Mouse (Mus musculus) limb, embryonic 11.5 days (tissue): ENCODE data around the gene Slc25a25. TPM values are rescaled to one million over a fixed set of nuclear protein-coding genes. Genes with fewer than 3 reads are reported as not detected.

Experiments used
- ATAC-seq: fragments of 200-750 bp; cut with Nextera tagmentation; 2 replicates; pipeline ENCODE4 v1.8.0; 2017; ENCODE audit warnings: low read depth; ENCODE audit not compliant: insufficient number of reproducible peaks, low FRiP score, low TSS enrichment
- DNase-seq: peaks from one replicate; pipeline ENCODE4 v3.0.0-alpha.2; 2015; ENCODE audit warnings: low spot score
- H3K27ac ChIP-seq: fragments of 300-500 bp; sonication (generic); replicated peaks from 2 replicates; pipeline ENCODE4 v1.5.1; 2014; ENCODE audit warnings: low read depth, mild to moderate bottlenecking, low read length
- H3K27me3 ChIP-seq: fragments of 300-500 bp; sonication (generic); 2 replicates; pipeline ENCODE4 v1.6.1; 2014; ENCODE audit warnings: mild to moderate bottlenecking, low read length, mixed read lengths; ENCODE audit not compliant: control insufficient read depth, insufficient read depth
- H3K36me3 ChIP-seq: fragments of 300-500 bp; sonication (generic); 2 replicates; pipeline ENCODE4 v1.6.1; 2014; ENCODE audit warnings: mild to moderate bottlenecking, low read length, moderate library complexity, mixed read lengths; ENCODE audit not compliant: control insufficient read depth, insufficient read depth
- H3K4me1 ChIP-seq: fragments of 300-500 bp; sonication (generic); 2 replicates; pipeline ENCODE4 v1.6.1; 2014; ENCODE audit warnings: low read length, mixed read lengths; ENCODE audit not compliant: control insufficient read depth, insufficient read depth
- H3K4me2 ChIP-seq: fragments of 300-500 bp; sonication (generic); 2 replicates; pipeline ENCODE4 v1.6.1; 2014; ENCODE audit warnings: low read depth, mild to moderate bottlenecking, moderate library complexity; ENCODE audit not compliant: severe bottlenecking
- H3K4me3 ChIP-seq: fragments of 300-500 bp; sonication (generic); 2 replicates; pipeline ENCODE4 v1.5.1; 2014; ENCODE audit warnings: low read depth, low read length
- H3K9ac ChIP-seq: fragments of 300-500 bp; sonication (generic); 2 replicates; pipeline ENCODE4 v1.6.1; 2014; ENCODE audit warnings: mild to moderate bottlenecking, low read length
- H3K9me3 ChIP-seq: fragments of 300-500 bp; sonication (generic); 2 replicates; pipeline ENCODE4 v1.6.1; 2016; ENCODE audit warnings: low read length; ENCODE audit not compliant: control insufficient read depth
- WGBS: fragments of 180-500 bp; shearing (Covaris S2); extraction: QIAGEN DNeasy Blood & Tissue Kit; methylation state at CpG from one replicate; pipeline ENCODE4 v1.1.7; 2014; 5-methylcytosine and 5-hydroxymethylcytosine counted together
- polyA plus RNA-seq: library from polyadenylated mRNA; unstranded; fragments of >200 nt; fragmentation: Nextera tagmentation; extraction: Ambion mirVana; gene quantifications from 2 replicates; pipeline ENCODE4 v1.2.1, GENCODE M21; 2014

The Slc25a25 gene
- polyA plus RNA-seq, 1 experiment from 2014 or later: 19.2 TPM

DNA sequence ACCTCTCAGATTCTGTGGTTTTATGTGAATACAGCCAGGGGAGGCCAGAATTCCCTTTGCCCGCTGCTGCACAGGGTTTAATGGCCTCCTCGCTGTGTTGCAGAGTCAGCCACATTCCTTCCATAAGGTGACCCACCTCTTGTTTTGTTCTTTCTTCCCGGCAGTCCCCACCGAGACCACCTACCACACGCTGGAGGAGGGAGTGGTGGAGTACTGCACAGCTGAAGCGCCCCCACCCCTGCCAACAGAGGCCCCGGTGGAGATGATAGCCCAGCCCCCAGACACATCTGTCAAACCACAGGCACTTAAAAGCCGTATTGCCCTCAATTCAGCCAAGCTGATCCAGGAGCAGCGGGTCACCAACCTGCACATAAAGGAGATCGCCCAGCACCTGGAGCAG lies 3.4 kb upstream of the Slc25a25 start:
- H3K36me3 ChIP-seq: no peaks in the 10 kb centered on the region
- H3K9ac ChIP-seq: no peak overlapping the region
- no peak overlapping the region for H3K4me2 ChIP-seq
- H3K27me3 ChIP-seq: no peaks in the 10 kb centered on the region
- ATAC-seq (no peak), DNase-seq (no peak)
- no peak overlapping the region for H3K27ac ChIP-seq
- H3K4me1 ChIP-seq: peaks cover 13% of the 10 kb centered on the region; the same call in 1 of the 2 replicates
- no peaks in the 10 kb centered on the region; the same call in 1 of the 2 replicates for H3K9me3 ChIP-seq
- WGBS: 58% methylated on average over 10 of the region's 10 CpGs
- no peak overlapping the region for H3K4me3 ChIP-seq

DNA sequence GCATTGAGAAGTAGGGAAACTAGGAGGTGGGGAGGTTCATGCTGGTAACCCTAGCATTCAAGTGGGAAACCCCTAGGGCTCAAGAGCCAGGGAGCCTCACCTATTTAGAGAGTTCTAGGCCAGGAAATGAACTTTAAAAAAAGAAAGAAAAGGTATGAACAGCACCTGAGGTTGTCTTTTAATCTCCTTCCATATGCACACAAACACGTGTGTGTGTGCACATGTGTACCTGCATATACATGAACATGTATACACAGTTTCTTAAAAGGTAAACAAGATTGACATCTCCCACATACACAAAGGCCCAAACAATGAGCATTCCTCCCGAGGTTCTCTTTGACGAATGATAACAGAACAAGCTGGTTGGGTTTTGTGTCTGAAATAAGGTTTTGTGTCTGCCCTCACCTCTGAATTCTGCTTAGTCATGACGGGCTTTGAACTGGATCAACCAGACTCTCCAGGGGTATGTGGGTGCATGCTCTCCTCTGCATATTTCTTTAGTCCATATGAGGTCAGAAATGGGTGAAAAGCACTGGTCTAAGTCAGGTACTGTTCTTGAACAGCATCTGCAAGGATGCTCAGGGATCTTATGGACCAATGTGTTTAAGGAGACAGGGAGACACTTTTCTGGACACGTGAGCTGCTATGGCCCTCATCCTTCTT lies 2.5 kb upstream of the Slc25a25 start:
- H3K36me3 ChIP-seq: no peaks in the 10 kb centered on the region
- H3K4me3 ChIP-seq: no peak overlapping the region
- no peaks in the 10 kb centered on the region for H3K27me3 ChIP-seq
- H3K9ac ChIP-seq: no peak overlapping the region
- 88% methylated on average over 5 of the region's 5 CpGs for WGBS
- no peaks in the 10 kb centered on the region; the same call in 1 of the 2 replicates for H3K9me3 ChIP-seq
- ATAC-seq: no peak
- no peak for DNase-seq
- H3K4me1 ChIP-seq: peaks cover 13% of the 10 kb centered on the region; the same call in 1 of the 2 replicates
- no peak overlapping the region for H3K27ac ChIP-seq
- H3K4me2 ChIP-seq: no peak overlapping the region

DNA sequence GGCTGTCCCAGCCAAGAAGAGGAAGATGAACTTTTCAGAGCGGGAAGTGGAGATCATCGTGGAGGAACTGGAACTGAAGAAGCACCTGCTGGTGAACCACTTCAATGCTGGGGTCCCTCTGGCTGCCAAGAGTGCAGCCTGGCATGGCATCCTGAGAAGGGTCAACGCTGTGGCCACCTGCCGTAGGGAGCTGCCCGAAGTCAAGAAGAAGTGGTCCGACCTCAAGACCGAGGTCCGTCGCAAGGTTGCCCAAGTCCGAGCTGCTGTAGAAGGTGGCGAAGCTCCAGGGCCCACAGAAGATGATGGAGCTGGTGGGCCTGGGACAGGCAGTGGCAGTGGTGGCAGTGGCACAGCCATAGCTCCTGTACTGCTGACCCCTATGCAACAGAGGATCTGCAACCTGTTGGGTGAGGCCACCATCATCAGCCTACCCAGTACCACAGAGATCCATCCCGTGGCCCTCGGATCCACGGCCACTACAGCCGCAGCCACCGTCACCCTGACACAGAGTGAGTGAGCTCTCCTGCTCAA lies 1.3 kb upstream of the Slc25a25 start:
- H3K4me2 ChIP-seq: peak overlapping the region; percentile 41
- peaks cover 13% of the 10 kb centered on the region; the same call in 1 of the 2 replicates for H3K4me1 ChIP-seq
- no peaks in the 10 kb centered on the region for H3K27me3 ChIP-seq
- no peak overlapping the region for H3K9ac ChIP-seq
- WGBS: 95% methylated on average over 16 of the region's 16 CpGs
- no peak for ATAC-seq
- DNase-seq: no peak
- no peaks in the 10 kb centered on the region; the same call in 1 of the 2 replicates for H3K9me3 ChIP-seq
- peak overlapping the region; percentile 18 for H3K4me3 ChIP-seq
- H3K36me3 ChIP-seq: no peaks in the 10 kb centered on the region
- 0 out of 2 replicates have a peak overlapping the region, but pooled peaks have one; percentile 8 for H3K27ac ChIP-seq

DNA sequence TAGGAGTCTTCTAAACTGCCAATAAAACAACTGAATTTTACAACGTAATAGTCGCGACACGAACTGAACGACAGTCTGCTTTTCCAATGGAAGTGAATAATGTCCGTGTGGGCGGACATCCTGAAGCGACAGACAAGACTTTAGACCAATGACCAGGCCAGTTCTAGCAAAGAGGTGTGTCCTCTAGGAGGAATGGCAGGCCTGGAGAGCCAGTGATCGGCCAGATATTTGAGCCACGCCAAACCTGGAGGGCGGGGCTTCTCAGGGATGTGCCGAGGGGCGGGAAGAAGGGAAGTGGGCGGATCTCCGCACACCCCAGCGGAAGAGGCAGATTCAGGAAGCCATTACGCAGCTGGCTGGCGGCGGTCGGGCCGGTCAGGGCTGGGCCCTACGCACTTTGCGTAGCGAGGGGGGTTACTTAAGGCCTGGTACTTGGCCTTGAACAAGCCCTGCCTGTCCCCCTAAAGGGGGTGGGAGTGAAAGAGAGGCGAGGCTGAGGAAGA lies 676 bp upstream of the Slc25a25 start:
- no peaks in the 10 kb centered on the region; the same call in 1 of the 2 replicates for H3K9me3 ChIP-seq
- peak overlapping the region; percentile 86 for H3K4me2 ChIP-seq
- H3K9ac ChIP-seq: no peak overlapping the region
- no peaks in the 10 kb centered on the region for H3K27me3 ChIP-seq
- H3K27ac ChIP-seq: peak overlapping the region; percentile 49
- ATAC-seq: peak; percentile 96
- H3K4me3 ChIP-seq: peak overlapping the region; percentile 81
- H3K4me1 ChIP-seq: peaks cover 13% of the 10 kb centered on the region; the same call in 1 of the 2 replicates
- no peaks in the 10 kb centered on the region for H3K36me3 ChIP-seq
- under 1% methylated on average over 25 of the region's 25 CpGs for WGBS
- DNase-seq: peak; percentile 99

DNA sequence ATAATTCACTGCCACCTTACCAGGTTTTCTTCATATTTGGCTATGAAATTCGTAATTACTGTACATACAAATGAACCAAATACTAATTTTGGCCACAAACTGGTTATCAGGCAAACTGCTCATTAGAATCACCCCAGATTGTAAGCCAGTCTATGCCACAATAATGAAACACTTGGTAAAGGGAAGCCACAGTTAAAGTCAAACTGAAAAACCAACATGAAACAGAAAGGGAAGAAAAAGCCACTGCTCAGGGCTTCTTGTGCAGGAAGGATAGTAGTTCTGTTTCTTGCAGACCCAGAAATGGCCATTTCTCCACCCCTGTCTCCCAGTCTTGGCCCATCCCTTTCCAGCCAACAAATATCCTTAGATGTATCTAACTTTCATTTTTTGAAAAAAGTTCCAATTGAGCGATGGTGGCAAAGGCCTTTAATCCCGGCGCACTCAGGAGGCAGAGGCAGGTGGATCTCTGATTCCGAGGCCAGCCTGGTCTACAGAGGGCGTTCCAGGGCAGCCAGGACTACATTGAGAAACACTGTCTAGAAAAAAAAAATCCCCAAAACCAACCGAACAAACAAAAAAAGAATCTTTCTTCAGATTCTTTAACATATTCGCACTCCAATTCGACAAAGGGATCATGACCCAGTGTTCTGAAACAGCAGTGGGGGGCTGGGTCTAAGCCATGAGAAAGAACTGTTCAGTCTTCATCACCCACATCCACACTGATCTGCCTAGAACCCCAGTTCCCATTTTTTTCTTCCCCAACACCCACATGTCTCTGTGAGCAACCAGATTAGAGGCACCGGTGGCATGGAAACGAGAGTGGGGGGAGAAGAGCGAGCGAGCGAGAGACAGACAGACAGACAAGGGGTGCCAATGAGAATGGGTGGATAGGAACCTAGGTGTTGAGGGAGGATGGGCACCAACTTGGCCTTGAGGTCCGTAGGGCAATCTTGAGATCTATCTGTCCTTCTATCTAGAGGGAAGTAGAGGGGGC lies 1.2 kb downstream of the Slc25a25 start, which contains the start of gene Naif1:
Gene Naif1 (plus strand): TSS at position 697 of the 994 bp plus-strand sequence.
- no peaks in the 10 kb centered on the region; the same call in 1 of the 2 replicates for H3K9me3 ChIP-seq
- H3K4me2 ChIP-seq: peak within 1 kb of the TSS; percentile 86
- ATAC-seq (no peak), DNase-seq (no peak)
- 82% methylated on average over 15 of the region's 15 CpGs for WGBS
- H3K4me3 ChIP-seq: peak within 1 kb of the TSS; percentile 81
- no peaks in the 10 kb centered on the region for H3K36me3 ChIP-seq
- peak within 1 kb of the TSS; percentile 77 for H3K9ac ChIP-seq
- H3K27ac ChIP-seq: peak within 1 kb of the TSS; percentile 49
- H3K27me3 ChIP-seq: no peaks in the 10 kb centered on the region
- H3K4me1 ChIP-seq: peaks cover 13% of the 10 kb centered on the region; the same call in 1 of the 2 replicates

DNA sequence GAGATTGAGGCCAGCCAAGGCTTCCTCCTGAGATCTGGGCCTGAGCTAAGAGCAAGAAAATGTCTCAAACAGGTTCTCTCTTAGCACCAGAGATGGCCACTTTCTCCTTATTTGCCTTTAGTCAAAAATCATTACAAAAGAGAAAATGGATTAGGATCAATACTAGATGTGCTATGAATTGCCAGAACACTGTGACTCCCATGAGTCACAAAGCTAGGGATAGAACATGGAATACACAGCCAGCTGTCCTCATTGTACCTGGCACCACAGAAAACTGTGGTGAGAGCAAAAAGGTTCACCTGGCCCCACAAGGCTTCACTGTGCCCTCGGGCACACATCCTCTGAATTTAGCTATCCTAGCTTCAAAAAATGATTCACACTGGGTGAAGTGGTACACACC lies 2.8 kb downstream of the Slc25a25 start:
- DNase-seq (no peak), ATAC-seq (no peak)
- H3K27ac ChIP-seq: no peak overlapping the region
- no peak overlapping the region for H3K9ac ChIP-seq
- no peak overlapping the region for H3K4me2 ChIP-seq
- WGBS: 83% methylated on average over 1 of the region's 1 CpGs
- H3K4me1 ChIP-seq: peaks cover 13% of the 10 kb centered on the region; the same call in 1 of the 2 replicates
- H3K4me3 ChIP-seq: no peak overlapping the region
- H3K9me3 ChIP-seq: no peaks in the 10 kb centered on the region; the same call in 1 of the 2 replicates
- H3K36me3 ChIP-seq: no peaks in the 10 kb centered on the region
- no peaks in the 10 kb centered on the region for H3K27me3 ChIP-seq

DNA sequence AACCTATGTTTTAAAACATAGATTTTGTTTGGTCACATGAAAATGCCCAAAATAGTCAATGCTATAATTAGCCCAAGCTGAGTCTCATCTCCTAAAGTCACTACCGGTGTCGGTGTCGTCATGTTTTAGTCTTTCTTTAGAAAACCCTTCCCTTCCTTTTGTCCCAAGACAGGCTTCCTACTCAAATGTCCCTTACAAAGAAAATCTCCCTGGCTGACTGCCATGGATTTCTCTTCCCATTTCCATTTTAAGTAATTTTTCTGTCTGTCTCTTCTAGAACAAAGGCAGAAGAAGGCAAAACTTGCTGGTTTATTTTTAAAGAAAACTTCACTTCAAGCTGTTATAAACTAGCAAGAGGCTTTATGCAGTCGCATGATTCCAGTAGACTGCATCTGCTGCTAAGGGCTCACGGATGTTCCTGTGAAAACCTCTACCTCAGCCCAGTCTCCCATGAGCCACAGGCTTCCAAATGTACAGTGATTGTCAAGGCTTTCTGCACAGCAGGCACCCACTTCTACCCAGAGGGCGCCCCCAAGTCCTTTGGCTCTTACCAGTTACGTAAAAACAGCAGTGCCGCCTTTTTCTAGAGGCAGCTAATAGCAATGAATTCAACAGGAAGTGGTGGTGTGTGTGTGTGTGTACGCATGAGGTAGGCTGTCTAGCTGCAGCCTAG lies 3.8 kb downstream of the Slc25a25 start:
- no peaks in the 10 kb centered on the region for H3K27me3 ChIP-seq
- H3K4me2 ChIP-seq: no peak overlapping the region
- ATAC-seq (no peak), DNase-seq (no peak)
- no peak overlapping the region for H3K4me3 ChIP-seq
- 83% methylated on average over 9 of the region's 9 CpGs for WGBS
- 0 out of 2 replicates have a peak overlapping the region, but pooled peaks have one; percentile 42 for H3K27ac ChIP-seq
- no peaks in the 10 kb centered on the region for H3K36me3 ChIP-seq
- H3K9me3 ChIP-seq: no peaks in the 10 kb centered on the region; the same call in 1 of the 2 replicates
- no peak overlapping the region for H3K9ac ChIP-seq
- H3K4me1 ChIP-seq: peaks cover 7% of the 10 kb centered on the region; the same call in 1 of the 2 replicates
